Mouse (Mus musculus) forebrain, embryonic 10.5 days (tissue): Measurements from ENCODE around the gene Rpl26. TPM values are rescaled to one million over a fixed set of nuclear protein-coding genes. Genes with fewer than 3 reads are reported as not detected.

Source experiments
- DNase-seq: peaks from one replicate; pipeline ENCODE4 v3.0.0-alpha.2; 2017; ENCODE audit warnings: low spot score; ENCODE audit errors: extremely low spot score
- H3K27ac ChIP-seq: fragments of 300-500 bp; sonication (generic); 2 replicates; pipeline ENCODE4 v1.5.1; 2016; ENCODE audit warnings: mild to moderate bottlenecking
- H3K27me3 ChIP-seq: fragments of 300-500 bp; sonication (generic); 2 replicates; pipeline ENCODE4 v1.6.1; 2016; ENCODE audit warnings: mild to moderate bottlenecking; ENCODE audit not compliant: poor library complexity, severe bottlenecking
- H3K36me3 ChIP-seq: fragments of 300-500 bp; sonication (generic); replicated peaks from 2 replicates; pipeline ENCODE4 v1.6.1; 2016; ENCODE audit warnings: mild to moderate bottlenecking, moderate library complexity
- H3K4me1 ChIP-seq: fragments of 300-500 bp; sonication (generic); 2 replicates; pipeline ENCODE4 v1.6.1; 2016
- H3K4me3 ChIP-seq: fragments of 300-500 bp; sonication (generic); 2 replicates; pipeline ENCODE4 v1.5.1; 2016; ENCODE audit warnings: mild to moderate bottlenecking, moderate library complexity
- H3K9me3 ChIP-seq: fragments of 300-500 bp; sonication (generic); 2 replicates; pipeline ENCODE4 v1.6.1; 2016; ENCODE audit warnings: mild to moderate bottlenecking, moderate library complexity
- WGBS: fragments of 180-500 bp; shearing (Covaris S2); methylation state at CpG from one replicate; pipeline ENCODE4 v1.1.7; 2016; 5-methylcytosine and 5-hydroxymethylcytosine counted together
- polyA plus RNA-seq: library from polyadenylated mRNA; unstranded; fragments of >200 nt; fragmentation: Nextera tagmentation; extraction: Ambion mirVana; gene quantifications from 2 replicates; pipeline ENCODE4 v1.2.1, GENCODE M21; 2016

Gene Rpl26
- polyA plus RNA-seq, 1 experiment from 2014 or later, result 1,077 TPM

DNA sequence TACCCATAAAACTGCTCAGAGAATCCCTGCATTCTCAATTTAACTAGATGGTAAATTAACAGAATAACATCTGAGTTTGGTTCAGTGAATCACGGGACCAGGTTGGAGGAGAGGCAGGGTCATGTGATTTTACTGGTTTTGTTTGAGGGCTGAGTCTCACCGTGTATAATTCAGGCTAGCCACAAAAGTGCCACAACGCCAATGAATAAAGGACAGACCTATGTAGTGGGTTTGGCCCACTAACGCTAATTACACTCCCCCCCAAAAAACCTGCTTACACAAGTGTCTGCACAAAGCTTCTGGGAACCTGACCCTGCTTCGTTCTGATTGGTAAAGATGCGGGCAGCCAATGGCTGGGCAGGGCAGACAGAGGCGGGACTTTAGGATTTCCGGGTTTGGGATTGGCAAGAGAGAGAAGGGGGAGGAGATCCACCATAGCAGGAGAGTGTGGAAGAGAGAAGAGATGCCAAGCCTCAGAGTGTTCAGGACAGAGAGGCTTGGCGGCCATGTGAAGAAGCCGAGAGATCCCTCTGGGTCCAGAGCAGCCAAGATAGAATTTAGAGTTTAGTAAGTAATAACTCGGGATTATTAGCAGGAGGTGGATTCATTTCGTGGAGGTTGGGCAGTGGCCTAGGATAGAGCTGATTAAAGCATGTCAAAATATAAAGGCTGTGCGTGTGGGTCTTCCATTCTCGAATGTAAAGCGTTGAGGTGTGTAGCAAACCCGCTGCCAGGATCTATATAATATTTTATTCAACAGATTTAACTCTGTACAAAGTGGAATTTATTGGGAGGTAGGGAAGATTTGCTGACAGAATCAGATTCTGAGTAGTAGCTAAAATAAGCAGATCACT is 38.3 kb downstream of the Rpl26 start:
- Histone ChIP-seq H3K9me3 (no peaks in the 10 kb centered on the region), H3K4me1 (peaks cover 15% of the 10 kb centered on the region), H3K27me3 (no peaks in the 10 kb centered on the region), H3K27ac (peak overlapping the region; percentile 87), H3K36me3 (no peaks in the 10 kb centered on the region; the same call in 1 of the 2 replicates), H3K4me3 (peak overlapping the region; percentile 58)
- 6% methylated on average over 16 of the region's 16 CpGs for WGBS
- DNase-seq, result peak; percentile 91

DNA sequence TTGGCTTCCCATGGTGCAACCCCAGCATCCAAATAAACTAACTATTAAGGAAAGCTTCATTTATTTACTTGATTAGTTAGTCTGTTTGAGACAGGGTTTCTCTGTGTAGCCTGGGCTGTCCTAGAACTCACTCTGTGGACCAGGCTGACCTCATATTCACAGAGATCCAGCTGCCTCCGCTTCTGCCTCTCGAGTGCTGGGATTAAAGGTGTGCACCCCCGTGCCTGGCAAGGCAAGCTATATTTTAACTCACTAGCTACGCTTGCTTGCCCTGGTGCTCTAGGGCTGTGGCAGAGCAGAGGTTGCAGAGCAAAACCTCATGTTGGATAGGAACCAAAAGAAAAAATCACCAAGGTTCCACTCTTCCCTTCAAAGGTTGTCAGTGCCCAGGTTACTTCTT is 39.1 kb downstream of the Rpl26 start:
- Histone ChIP-seq H3K36me3 (no peaks in the 10 kb centered on the region; the same call in 1 of the 2 replicates), H3K9me3 (no peaks in the 10 kb centered on the region), H3K4me3 (peak overlapping the region; percentile 58), H3K4me1 (peaks cover 15% of the 10 kb centered on the region), H3K27ac (peak overlapping the region; percentile 87), H3K27me3 (no peaks in the 10 kb centered on the region)
- WGBS, result 69% methylated on average over 4 of the region's 4 CpGs
- DNase-seq, result no peak

DNA sequence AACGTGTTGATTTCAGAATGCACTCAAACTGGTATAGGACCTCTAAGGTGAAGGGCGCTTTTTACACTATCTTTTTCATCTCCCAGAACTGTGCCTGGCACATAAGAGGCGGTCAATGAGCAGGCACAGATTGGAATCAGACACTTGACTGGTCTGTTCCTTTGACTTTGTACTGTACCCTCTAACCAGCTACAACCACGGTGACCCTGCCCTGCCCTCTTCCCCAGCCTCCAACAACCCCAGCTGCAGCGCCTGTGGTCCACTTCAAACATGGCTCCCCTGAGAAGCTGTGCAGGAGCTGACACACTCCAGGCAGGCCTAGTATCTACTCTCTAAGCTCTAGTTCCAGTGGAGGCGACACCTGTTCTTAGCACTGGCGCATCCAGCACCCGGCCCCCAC is 41.3 kb downstream of the Rpl26 start:
- peaks cover 20% of the 10 kb centered on the region for H3K27me3 ChIP-seq
- WGBS, result 88% methylated on average over 8 of the region's 8 CpGs
- no peaks in the 10 kb centered on the region; the same call in 1 of the 2 replicates for H3K36me3 ChIP-seq
- no peak for DNase-seq
- no peak overlapping the region for H3K27ac ChIP-seq
- no peaks in the 10 kb centered on the region for H3K9me3 ChIP-seq
- peaks cover 26% of the 10 kb centered on the region for H3K4me1 ChIP-seq
- H3K4me3 ChIP-seq, result no peak overlapping the region

DNA sequence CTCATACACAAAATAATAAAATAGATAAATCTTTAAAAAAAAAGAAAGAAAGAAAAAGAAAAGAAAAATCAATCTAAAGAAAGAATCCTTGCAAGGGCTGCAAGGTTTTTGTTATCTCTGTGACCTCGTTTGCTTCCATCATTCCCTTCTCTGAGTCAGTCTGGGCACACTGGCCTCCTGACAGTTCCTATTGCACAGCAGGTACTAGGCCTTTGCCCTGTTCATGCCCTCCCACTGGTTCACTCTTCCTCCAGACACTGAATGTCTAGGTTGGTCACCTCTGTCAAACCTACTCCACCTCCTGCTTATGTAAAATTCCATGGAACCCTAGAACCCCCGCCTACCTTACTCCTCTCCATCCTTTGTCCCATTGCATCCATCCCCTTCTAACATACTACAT is 43.9 kb downstream of the Rpl26 start:
- Histone ChIP-seq H3K4me1 (peaks cover 16% of the 10 kb centered on the region), H3K9me3 (no peaks in the 10 kb centered on the region), H3K27me3 (peaks cover 38% of the 10 kb centered on the region), H3K4me3 (no peak overlapping the region), H3K36me3 (no peaks in the 10 kb centered on the region; the same call in 1 of the 2 replicates), H3K27ac (no peak overlapping the region)
- 73% methylated on average over 2 of the region's 2 CpGs for WGBS
- DNase-seq, result no peak

DNA sequence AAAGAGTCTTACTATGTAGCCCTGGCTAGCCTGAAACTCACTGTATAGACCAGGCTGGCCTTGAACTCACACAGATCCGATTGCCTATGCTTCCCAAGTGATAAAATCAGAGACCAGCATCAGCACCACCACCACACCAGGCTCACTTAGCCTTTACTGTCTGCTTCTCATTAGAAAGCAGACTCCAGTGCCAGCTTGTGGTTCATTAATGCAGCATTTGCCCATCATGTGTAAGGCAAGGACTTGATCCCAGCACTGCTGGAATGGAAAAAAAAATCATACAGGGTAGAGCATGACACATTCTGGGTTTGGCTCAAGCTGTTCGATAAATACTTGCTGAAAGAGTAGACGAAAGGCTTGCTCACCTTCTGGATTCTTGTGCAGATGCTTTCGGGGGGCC is 44.6 kb downstream of the Rpl26 start:
- no peaks in the 10 kb centered on the region; the same call in 1 of the 2 replicates for H3K36me3 ChIP-seq
- 95% methylated on average over 4 of the region's 4 CpGs for WGBS

DNA sequence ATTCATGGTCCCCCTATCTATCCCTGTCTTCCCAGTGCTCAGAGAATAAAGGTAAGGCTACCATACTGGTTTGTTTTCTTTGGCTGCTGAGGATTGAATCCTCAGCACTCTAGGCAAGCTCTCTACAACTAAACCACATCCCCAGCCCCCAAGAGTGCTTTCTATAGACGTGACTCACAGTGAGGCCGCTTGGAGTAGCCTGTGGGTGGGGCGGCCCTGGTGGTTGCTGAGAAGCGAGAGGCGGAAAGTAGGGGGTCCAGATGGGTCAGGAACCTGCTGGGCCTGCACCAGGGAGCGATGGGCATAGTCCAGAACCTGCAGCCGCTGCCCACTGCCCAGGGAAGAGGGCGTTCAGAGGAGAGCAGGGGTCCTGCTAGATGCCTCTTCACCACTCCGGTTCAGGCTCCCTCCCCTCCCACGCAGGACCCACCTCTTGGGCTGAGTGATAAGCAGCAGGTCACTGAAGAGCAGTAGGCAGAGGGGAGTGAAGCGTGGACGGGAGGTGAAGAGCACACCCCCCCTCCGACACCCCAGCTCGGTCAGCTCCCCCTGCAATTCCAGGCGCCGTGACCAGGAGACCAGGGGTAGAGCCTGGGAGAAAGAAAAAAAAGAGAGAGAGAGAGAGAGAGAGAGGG is 45.5 kb downstream of the Rpl26 start:
- Histone ChIP-seq H3K9me3 (no peaks in the 10 kb centered on the region), H3K27me3 (peaks cover 49% of the 10 kb centered on the region), H3K4me1 (peaks cover 12% of the 10 kb centered on the region), H3K36me3 (no peaks in the 10 kb centered on the region; the same call in 1 of the 2 replicates), H3K27ac (no peak overlapping the region), H3K4me3 (peak overlapping the region; percentile 29)
- 15% methylated on average over 14 of the region's 16 CpGs for WGBS
- DNase-seq, result no peak

More for the DNA sequence above, 44.6 kb downstream of the Rpl26 start:
- no peak for DNase-seq
- no peak overlapping the region for H3K4me3 ChIP-seq
- H3K27me3 ChIP-seq, result peaks cover 40% of the 10 kb centered on the region
- no peak overlapping the region for H3K27ac ChIP-seq
- no peaks in the 10 kb centered on the region for H3K9me3 ChIP-seq
- peaks cover 12% of the 10 kb centered on the region for H3K4me1 ChIP-seq

DNA sequence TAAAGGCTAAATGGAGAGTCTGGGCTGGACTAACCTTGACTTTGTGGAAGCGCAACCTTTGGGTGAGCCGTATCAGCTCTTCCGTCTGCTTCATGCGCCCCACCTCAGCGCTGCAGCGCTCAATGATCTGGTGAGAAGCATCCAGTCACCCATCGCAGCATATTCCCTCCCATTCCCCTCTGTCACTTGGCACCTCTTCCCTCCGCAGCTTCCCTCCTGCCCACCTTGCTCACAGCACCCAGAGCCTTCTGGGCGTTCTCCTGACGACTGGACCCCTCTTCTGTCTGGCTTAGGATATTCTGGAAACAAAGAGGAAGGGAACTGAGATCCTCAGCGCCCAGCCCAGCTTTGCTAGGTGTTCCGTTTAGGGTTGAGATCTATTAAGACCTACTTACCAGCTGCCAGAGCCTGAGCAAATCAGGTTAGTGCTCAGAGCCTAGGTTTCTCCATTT is 46.2 kb downstream of the Rpl26 start:
- Histone ChIP-seq H3K27me3 (peaks cover 56% of the 10 kb centered on the region), H3K27ac (no peak overlapping the region), H3K36me3 (no peaks in the 10 kb centered on the region; the same call in 1 of the 2 replicates), H3K9me3 (no peaks in the 10 kb centered on the region), H3K4me3 (peak overlapping the region; percentile 29), H3K4me1 (peaks cover 12% of the 10 kb centered on the region)
- peak; percentile 23 for DNase-seq
- WGBS, result 7% methylated on average over 12 of the region's 12 CpGs

DNA sequence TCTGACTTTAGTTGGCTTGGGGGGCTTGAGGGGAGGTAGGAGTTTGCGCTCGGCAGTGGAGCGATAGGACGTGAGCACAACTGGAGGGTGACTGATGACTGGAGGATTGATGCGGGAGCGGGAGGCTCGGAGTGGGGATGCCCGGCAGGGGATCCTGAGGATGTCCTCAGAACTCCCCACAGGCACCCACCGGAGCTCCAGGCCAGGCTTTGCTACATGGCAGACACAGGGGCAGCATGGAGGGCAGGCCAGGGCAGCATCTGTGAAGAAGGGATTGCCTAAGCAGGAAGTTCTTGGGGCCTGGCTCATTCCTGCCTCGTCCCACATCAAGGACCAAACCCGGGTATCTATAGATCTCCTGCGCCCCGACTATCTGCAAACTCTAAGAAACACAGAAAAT is 52.5 kb downstream of the Rpl26 start:
- H3K4me1 ChIP-seq, result peaks cover 39% of the 10 kb centered on the region
- peak overlapping the region; percentile 57 for H3K4me3 ChIP-seq
- H3K27me3 ChIP-seq, result peaks cover 78% of the 10 kb centered on the region
- H3K9me3 ChIP-seq, result no peaks in the 10 kb centered on the region
- no peak for DNase-seq
- H3K27ac ChIP-seq, result peak overlapping the region; percentile 77; the same call in 1 of the 2 replicates
- WGBS, result 4% methylated on average over 13 of the region's 13 CpGs
- no peaks in the 10 kb centered on the region for H3K36me3 ChIP-seq

DNA sequence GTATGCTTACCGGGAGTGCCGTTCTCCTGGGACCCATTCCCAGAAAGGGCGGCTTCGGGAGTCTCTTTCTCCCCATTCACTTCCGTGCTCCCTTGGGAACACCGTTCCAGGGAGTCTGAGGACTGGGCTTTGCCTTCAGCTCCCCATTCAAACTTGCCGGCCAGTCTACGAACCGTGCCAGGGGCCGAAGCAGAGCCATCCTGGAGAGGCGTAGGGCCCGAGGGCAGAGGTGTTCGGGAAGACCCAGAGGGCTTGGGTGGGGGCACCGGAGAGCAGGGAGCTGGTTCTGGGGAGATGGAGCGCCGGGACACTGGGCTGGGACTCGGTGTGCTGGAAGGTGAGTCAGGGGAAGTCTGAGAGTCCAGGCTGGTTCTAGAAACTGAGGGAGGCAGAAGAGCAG is 53.0 kb downstream of the Rpl26 start:
- Histone ChIP-seq H3K4me1 (peaks cover 39% of the 10 kb centered on the region), H3K27ac (peak overlapping the region; percentile 77), H3K4me3 (peak overlapping the region; percentile 57), H3K27me3 (peaks cover 74% of the 10 kb centered on the region), H3K36me3 (no peaks in the 10 kb centered on the region), H3K9me3 (no peaks in the 10 kb centered on the region)
- DNase-seq, result no peak
- WGBS, result 2% methylated on average over 17 of the region's 17 CpGs

DNA sequence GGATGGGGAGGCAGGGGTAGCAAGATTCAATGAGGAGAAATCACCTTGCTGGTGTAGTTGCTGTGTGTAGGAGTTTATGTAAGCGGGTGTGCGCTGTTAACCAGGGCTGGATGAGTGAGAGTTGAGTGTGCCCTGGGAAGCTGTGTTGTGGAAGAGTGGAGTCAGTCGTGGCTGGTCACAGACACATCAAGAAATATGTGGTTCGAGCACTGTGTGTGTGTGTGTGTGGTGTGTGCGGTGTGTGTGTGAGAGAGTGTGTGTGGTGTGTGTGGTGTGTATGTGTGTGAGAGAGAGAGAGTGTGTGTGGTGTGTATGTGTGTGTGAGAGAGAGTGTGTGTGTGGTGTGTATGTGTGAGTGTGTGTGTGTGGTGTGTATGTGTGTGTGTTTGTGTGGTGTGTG is 54.1 kb downstream of the Rpl26 start:
- peaks cover 70% of the 10 kb centered on the region for H3K27me3 ChIP-seq

DNA sequence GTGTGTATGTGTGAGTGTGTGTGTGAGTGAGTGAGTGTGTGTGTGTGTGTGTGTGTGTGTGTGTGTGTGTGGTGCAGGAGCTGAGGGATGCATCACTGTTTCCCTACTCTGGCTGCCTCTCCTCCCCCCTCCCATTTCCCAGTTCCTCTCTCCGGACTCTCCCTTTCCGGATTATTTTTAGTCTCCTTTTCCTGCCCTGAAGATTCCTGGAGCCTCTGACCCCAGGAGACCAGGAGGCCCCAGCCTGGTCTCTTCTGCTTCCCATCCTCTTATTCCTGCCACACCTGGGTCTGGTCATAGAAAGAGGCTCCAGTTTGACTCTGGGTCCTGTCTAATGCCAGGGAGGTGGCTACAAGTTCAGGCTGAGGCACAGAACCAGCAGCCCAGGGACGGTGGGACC is 54.7 kb downstream of the Rpl26 start:
- DNase-seq, result no peak
- Histone ChIP-seq H3K27me3 (peaks cover 67% of the 10 kb centered on the region), H3K4me3 (peak overlapping the region; percentile 57), H3K36me3 (no peaks in the 10 kb centered on the region), H3K4me1 (peaks cover 39% of the 10 kb centered on the region), H3K27ac (0 out of 2 replicates have a peak overlapping the region, but pooled peaks have one; percentile 40), H3K9me3 (no peaks in the 10 kb centered on the region)
- 43% methylated on average over 3 of the region's 3 CpGs for WGBS

More for the DNA sequence above, 54.1 kb downstream of the Rpl26 start:
- DNase-seq, result no peak
- WGBS, result 72% methylated on average over 5 of the region's 5 CpGs
- no peaks in the 10 kb centered on the region for H3K9me3 ChIP-seq
- H3K27ac ChIP-seq, result peak overlapping the region; percentile 40; the same call in 1 of the 2 replicates
- H3K4me3 ChIP-seq, result peak overlapping the region; percentile 57
- H3K36me3 ChIP-seq, result no peaks in the 10 kb centered on the region
- peaks cover 39% of the 10 kb centered on the region for H3K4me1 ChIP-seq
